Mouse (Mus musculus): ENCODE measurements around the gene Rbm19. TPM values are rescaled to one million over a fixed set of nuclear protein-coding genes. Genes with fewer than 3 reads are reported as not detected.

The Rbm19 gene
- polyA plus RNA-seq, 1 experiment from 2014 or later = 23.5 TPM

- peak; percentile 91 for ATAC-seq
- Histone ChIP-seq H3K9me3 (ENCODE audit: control insufficient read depth, low read length) (no peaks in the 10 kb centered on the region), H3K4me1 (ENCODE audit: control insufficient read depth, insufficient read depth, low read length) (peaks cover 9% of the 10 kb centered on the region), H3K27me3 (replicated peaks; ENCODE audit: control insufficient read depth, insufficient read depth, low read length) (peaks cover 3% of the 10 kb centered on the region; the same call in 1 of the 2 replicates), H3K4me2 (ENCODE audit: low read depth, low read length) (peak overlapping the region; percentile 47), H3K36me3 (ENCODE audit: control insufficient read depth, insufficient read depth, low read length) (no peaks in the 10 kb centered on the region), H3K4me3 (ENCODE audit: low read length) (no peak overlapping the region), H3K27ac (ENCODE audit: low read length) (no peak overlapping the region), H3K9ac (ENCODE audit: low read depth, low read length) (peak overlapping the region; percentile 43; the same call in 1 of the 2 replicates)
- 22% methylated on average over 20 of the region's 20 CpGs for WGBS
Measured at GRCm38 (mm10) chr5:120228613-120229409, 112.5 kb downstream of the Rbm19 start.

- Histone ChIP-seq H3K4me2 (ENCODE audit: low read depth, low read length) (no peak overlapping the region), H3K4me3 (ENCODE audit: low read length) (no peak overlapping the region), H3K36me3 (ENCODE audit: control insufficient read depth, insufficient read depth, low read length) (no peaks in the 10 kb centered on the region), H3K27ac (ENCODE audit: low read length) (no peak overlapping the region), H3K27me3 (replicated peaks; ENCODE audit: control insufficient read depth, insufficient read depth, low read length) (peaks cover 3% of the 10 kb centered on the region; the same call in 1 of the 2 replicates), H3K9ac (ENCODE audit: low read depth, low read length) (no peak overlapping the region), H3K4me1 (ENCODE audit: control insufficient read depth, insufficient read depth, low read length) (peaks cover 9% of the 10 kb centered on the region), H3K9me3 (ENCODE audit: control insufficient read depth, low read length) (no peaks in the 10 kb centered on the region)
- WGBS = 10% methylated on average over 25 of the region's 25 CpGs
- no peak for ATAC-seq
Measured at GRCm38 (mm10) chr5:120231435-120232147, 115.3 kb downstream of the Rbm19 start.

- H3K27ac ChIP-seq (ENCODE audit: low read length) = no peak overlapping the region
- H3K9ac ChIP-seq (ENCODE audit: low read depth, low read length) = no peak overlapping the region
- no peaks in the 10 kb centered on the region for H3K27me3 ChIP-seq (replicated peaks; ENCODE audit: control insufficient read depth, insufficient read depth, low read length)
- no peak overlapping the region for H3K4me2 ChIP-seq (ENCODE audit: low read depth, low read length)
- H3K36me3 ChIP-seq (ENCODE audit: control insufficient read depth, insufficient read depth, low read length) = no peaks in the 10 kb centered on the region
- no peaks in the 10 kb centered on the region for H3K9me3 ChIP-seq (ENCODE audit: control insufficient read depth, low read length)
- peaks cover 3% of the 10 kb centered on the region; the same call in 1 of the 2 replicates for H3K4me1 ChIP-seq (ENCODE audit: control insufficient read depth, insufficient read depth, low read length)
- WGBS = 66% methylated on average over 5 of the region's 5 CpGs
- ATAC-seq = no peak
- H3K4me3 ChIP-seq (ENCODE audit: low read length) = no peak overlapping the region
Measured at GRCm38 (mm10) chr5:120235147-120235546, 118.9 kb downstream of the Rbm19 start.

DNA sequence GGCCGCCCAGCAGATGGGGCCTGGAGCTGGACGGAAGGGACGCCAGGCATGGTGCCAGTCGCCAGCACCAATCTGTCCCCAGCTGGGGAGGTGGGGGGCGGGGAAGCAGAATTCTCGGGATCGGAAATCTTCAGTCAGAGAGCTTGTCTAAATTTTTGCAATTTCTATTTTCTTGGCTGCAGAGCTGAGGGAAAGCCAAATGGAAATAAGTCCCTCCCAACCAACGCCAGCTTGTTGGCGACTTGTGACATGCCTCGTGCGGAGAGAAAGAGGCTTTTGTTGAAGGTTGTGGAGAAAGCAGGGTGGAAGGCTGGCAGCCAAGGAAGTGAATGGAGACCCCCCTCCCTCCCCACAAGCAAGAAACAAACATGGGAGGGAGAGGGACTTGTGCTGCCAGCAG, 119.3 kb downstream of the Rbm19 start:
- Histone ChIP-seq H3K36me3 (ENCODE audit: control insufficient read depth, insufficient read depth, low read length) (no peaks in the 10 kb centered on the region), H3K4me3 (ENCODE audit: low read length) (no peak overlapping the region), H3K9ac (ENCODE audit: low read depth, low read length) (no peak overlapping the region), H3K4me2 (ENCODE audit: low read depth, low read length) (no peak overlapping the region), H3K27ac (ENCODE audit: low read length) (no peak overlapping the region), H3K4me1 (ENCODE audit: control insufficient read depth, insufficient read depth, low read length) (peaks cover 3% of the 10 kb centered on the region; the same call in 1 of the 2 replicates), H3K27me3 (replicated peaks; ENCODE audit: control insufficient read depth, insufficient read depth, low read length) (no peaks in the 10 kb centered on the region), H3K9me3 (ENCODE audit: control insufficient read depth, low read length) (no peaks in the 10 kb centered on the region)
- no peak for ATAC-seq
- WGBS = 69% methylated on average over 11 of the region's 11 CpGs

GRCm38 (mm10) chr5:120240071-120240470, 123.8 kb downstream of the Rbm19 start:
- no peaks in the 10 kb centered on the region for H3K9me3 ChIP-seq (ENCODE audit: control insufficient read depth, low read length)
- H3K4me2 ChIP-seq (ENCODE audit: low read depth, low read length) = no peak overlapping the region
- 88% methylated on average over 7 of the region's 7 CpGs for WGBS
- no peaks in the 10 kb centered on the region for H3K27me3 ChIP-seq (replicated peaks; ENCODE audit: control insufficient read depth, insufficient read depth, low read length)
- H3K36me3 ChIP-seq (ENCODE audit: control insufficient read depth, insufficient read depth, low read length) = no peaks in the 10 kb centered on the region
- no peak for ATAC-seq
- H3K4me3 ChIP-seq (ENCODE audit: low read length) = no peak overlapping the region
- H3K27ac ChIP-seq (ENCODE audit: low read length) = no peak overlapping the region
- H3K9ac ChIP-seq (ENCODE audit: low read depth, low read length) = no peak overlapping the region
- H3K4me1 ChIP-seq (ENCODE audit: control insufficient read depth, insufficient read depth, low read length) = no peaks in the 10 kb centered on the region

DNA sequence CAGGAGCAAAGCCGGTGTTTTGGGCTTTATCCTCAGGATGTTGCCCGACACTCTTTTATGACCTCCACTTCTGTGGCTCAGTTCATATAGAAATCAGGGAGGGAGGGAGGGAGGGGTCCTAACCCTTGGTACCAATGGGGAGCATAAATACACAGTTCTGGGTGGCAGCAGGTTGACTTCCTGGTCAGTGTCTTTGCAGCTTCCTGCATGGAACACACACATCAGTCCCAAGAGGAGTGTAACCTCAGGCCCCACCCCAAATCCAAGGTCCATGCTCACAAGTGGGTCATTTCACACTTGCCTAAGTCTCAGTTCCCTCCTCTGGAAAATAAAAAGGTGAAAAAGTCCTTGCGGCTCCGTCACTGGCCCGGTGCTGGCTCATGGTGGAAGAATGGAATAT, 129.1 kb downstream of the Rbm19 start:
- 52% methylated on average over 5 of the region's 5 CpGs for WGBS
- Histone ChIP-seq H3K4me3 (ENCODE audit: low read length) (no peak overlapping the region), H3K9ac (ENCODE audit: low read depth, low read length) (no peak overlapping the region), H3K4me2 (ENCODE audit: low read depth, low read length) (no peak overlapping the region), H3K36me3 (ENCODE audit: control insufficient read depth, insufficient read depth, low read length) (no peaks in the 10 kb centered on the region), H3K27ac (ENCODE audit: low read length) (no peak overlapping the region), H3K27me3 (replicated peaks; ENCODE audit: control insufficient read depth, insufficient read depth, low read length) (no peaks in the 10 kb centered on the region; the same call in 1 of the 2 replicates), H3K9me3 (ENCODE audit: control insufficient read depth, low read length) (no peaks in the 10 kb centered on the region), H3K4me1 (ENCODE audit: control insufficient read depth, insufficient read depth, low read length) (no peaks in the 10 kb centered on the region)
- ATAC-seq = peak; percentile 58; the same call in 1 of the 2 replicates
